ENCODE assay signal across 30 mouse cellular contexts in the genomic region with DNA sequence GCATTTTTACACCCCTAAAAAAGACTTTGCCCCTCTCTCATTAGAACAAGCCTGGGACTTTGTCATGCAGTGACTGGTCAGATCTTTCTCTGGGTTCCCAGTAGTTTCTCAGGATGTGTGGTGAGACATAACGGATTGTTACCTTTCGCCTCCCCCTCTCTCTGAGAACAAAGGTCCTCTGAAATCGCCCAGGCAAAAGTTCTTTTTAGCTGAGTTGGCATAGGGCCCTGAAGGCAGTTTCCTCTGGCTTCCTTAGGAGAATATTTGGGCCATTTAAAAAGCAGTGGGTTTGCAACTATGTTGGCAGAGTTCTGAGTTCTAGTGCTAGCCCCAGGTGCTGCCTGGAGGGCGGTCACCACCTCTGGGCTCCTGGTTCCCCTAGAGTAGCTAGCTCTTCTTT. TPM values are rescaled to one million over a fixed set of nuclear protein-coding genes. Genes with fewer than 3 reads are reported as not detected.
DNase-seq lines count a peak whose midpoint lies in the region; ATAC-seq and TF ChIP-seq lines count a peak whose summit lies in the region.
"Had no signal": no experiment of that assay in that cellular context is flagged by ENCODE, and none has a peak within 500 bp of the region (broad histone marks: within the 10 kb centered on the region; RNA-seq: fewer than 3 reads in every experiment).

No protein-coding gene starts in this region.

- no peak overlapping the region for H3K9ac ChIP-seq in heart, embryonic 16.5 days (ENCODE audit: low read length)
- H3K9ac ChIP-seq: embryonic facial prominence, embryonic 15.5 days; forebrain, embryonic 12.5 days; forebrain, postnatal 0 days; heart, embryonic 12.5 days; hindbrain, embryonic 15.5 days; liver, embryonic 14.5 days; midbrain, embryonic 13.5 days; neural tube, embryonic 13.5 days had no signal

- no peak for TF ChIP-seq CTCF in testis, adult 2 months (IDR thresholded peaks at IDR 0.05; ENCODE audit: control insufficient read depth, insufficient read depth, insufficient replicate concordance, low read depth, low read length)

- H3K4me3 ChIP-seq in heart, embryonic 16.5 days (ENCODE audit: low read length): no peak overlapping the region
- H3K4me3 ChIP-seq in testis, adult 2 months (ENCODE audit: control insufficient read depth, low read depth, low read length): no peak overlapping the region
- no peak overlapping the region for H3K4me3 ChIP-seq in embryonic facial prominence, embryonic 10.5 days
- H3K4me3 ChIP-seq: embryonic facial prominence, embryonic 15.5 days; forebrain, embryonic 12.5 days; heart, embryonic 12.5 days; hindbrain, embryonic 10.5 days; hindbrain, embryonic 15.5 days; midbrain, embryonic 13.5 days; neural tube, embryonic 13.5 days had no signal

- H3K27me3 ChIP-seq in heart, embryonic 16.5 days (ENCODE audit: control insufficient read depth, insufficient read depth, low read length): no peaks in the 10 kb centered on the region
- no peaks in the 10 kb centered on the region; the same call in 1 of the 2 replicates for H3K27me3 ChIP-seq in testis, adult 2 months (ENCODE audit: control insufficient read depth, insufficient read depth, low read length)
- H3K27me3 ChIP-seq in embryonic facial prominence, embryonic 10.5 days (replicated peaks; ENCODE audit: low read depth, poor library complexity, severe bottlenecking): no peaks in the 10 kb centered on the region
- H3K27me3 ChIP-seq: CH12.LX; embryonic facial prominence, embryonic 15.5 days; forebrain, embryonic 12.5 days; heart, embryonic 12.5 days; hindbrain, embryonic 15.5 days; midbrain, embryonic 13.5 days; neural tube, embryonic 13.5 days had no signal

- peak overlapping the region; percentile 22; the same call in 1 of the 2 replicates for H3K27ac ChIP-seq in heart, embryonic 16.5 days (ENCODE audit: low read length)
- peak overlapping the region; percentile 32; the same call in 1 of the 2 replicates for H3K27ac ChIP-seq in testis, adult 2 months (ENCODE audit: control insufficient read depth, insufficient read depth, low read depth, low read length)
- H3K27ac ChIP-seq in embryonic facial prominence, embryonic 10.5 days (replicated peaks): no peak overlapping the region
- H3K27ac ChIP-seq: embryonic facial prominence, embryonic 15.5 days; forebrain, embryonic 12.5 days; hindbrain, embryonic 10.5 days; hindbrain, embryonic 15.5 days; liver, embryonic 14.5 days; macrophage; midbrain, embryonic 13.5 days; neural tube, embryonic 13.5 days had no signal

- no peak for DNase-seq in heart, postnatal 25 days (ENCODE audit: low spot score)
- no peak for DNase-seq in testis, postnatal 14 days (ENCODE audit: low spot score)
- DNase-seq in induced T-regulatory cell, adult 2 months (ENCODE audit: low read depth): peak; percentile 29
- peak; percentile 54 to 55 for DNase-seq in kidney, postnatal 25 days
- no peak for DNase-seq in retina, embryonic 14.5 days (ENCODE audit: low spot score)
- no peak for DNase-seq in embryonic facial prominence, embryonic 10.5 days (ENCODE audit: low spot score)
- DNase-seq: adrenal gland, postnatal 14 days; cerebellum, adult 18-20 months; cerebellum, postnatal 14 days; forebrain, postnatal 0 days; gastrocnemius, postnatal 25 days; heart, postnatal 10 days; layer of hippocampus, postnatal 36 days; liver; lung, adult 2 months; lung, postnatal 10 days; retina, postnatal 1 day; right cerebral cortex, postnatal 14 days had no signal

- 70% methylated on average over 4 of the region's 4 CpGs for WGBS in heart, embryonic 16.5 days
- 77% methylated on average over 4 of the region's 4 CpGs for WGBS in embryonic facial prominence, embryonic 10.5 days

- no peak for TF ChIP-seq POLR2A in testis, adult 2 months (IDR thresholded peaks at IDR 0.05; ENCODE audit: control insufficient read depth, low read depth, low read length)

- H3K4me2 ChIP-seq in heart, embryonic 16.5 days (ENCODE audit: low read depth, low read length): no peak overlapping the region
- H3K4me2 ChIP-seq: embryonic facial prominence, embryonic 15.5 days; forebrain, embryonic 12.5 days; hindbrain, embryonic 15.5 days; midbrain, embryonic 13.5 days; neural tube, embryonic 13.5 days had no signal

- 0 out of 2 replicates have a peak, but pooled peaks cover 2% of the 10 kb centered on the region for H3K36me3 ChIP-seq in heart, embryonic 16.5 days (ENCODE audit: control insufficient read depth, insufficient read depth)
- no peaks in the 10 kb centered on the region for H3K36me3 ChIP-seq in testis, adult 2 months (ENCODE audit: control insufficient read depth, insufficient read depth, low read length)
- peaks cover 11% of the 10 kb centered on the region for H3K36me3 ChIP-seq in embryonic facial prominence, embryonic 10.5 days (replicated peaks)
- H3K36me3 ChIP-seq: embryonic facial prominence, embryonic 15.5 days; heart, embryonic 12.5 days; hindbrain, embryonic 15.5 days; midbrain, embryonic 13.5 days; neural tube, embryonic 13.5 days had no signal

- intact Hi-C loops in heart, postnatal 25 days (cut with DNase I): loop anchor here (10.0 kb wide), 1 partner anchor 276 kb away; no protein-coding TSS in a partner anchor

- peaks cover 33% of the 10 kb centered on the region for H3K4me1 ChIP-seq in heart, embryonic 16.5 days (ENCODE audit: control insufficient read depth, insufficient read depth, low read length)
- H3K4me1 ChIP-seq in testis, adult 2 months (ENCODE audit: control insufficient read depth, insufficient read depth, low read length): peaks cover 13% of the 10 kb centered on the region
- H3K4me1 ChIP-seq in embryonic facial prominence, embryonic 10.5 days: peaks cover 30% of the 10 kb centered on the region

- no peak for ATAC-seq in heart, embryonic 16.5 days (replicated peaks; ENCODE audit: extremely low read depth, insufficient read depth, low FRiP score)
- ATAC-seq: forebrain, postnatal 0 days; midbrain, embryonic 13.5 days had no signal

- H3K9me3 ChIP-seq in heart, embryonic 16.5 days (replicated peaks; ENCODE audit: control insufficient read depth, low read length): no peaks in the 10 kb centered on the region
- no peaks in the 10 kb centered on the region for H3K9me3 ChIP-seq in embryonic facial prominence, embryonic 10.5 days
- H3K9me3 ChIP-seq: embryonic facial prominence, embryonic 15.5 days; forebrain, embryonic 12.5 days; heart, embryonic 12.5 days; hindbrain, embryonic 10.5 days; hindbrain, embryonic 15.5 days; midbrain, embryonic 13.5 days; neural tube, embryonic 13.5 days had no signal

RNA-seq across cellular contexts. Expression of a gene that starts 4.9 kb away (rescaled TPM):
- polyA plus RNA-seq in heart, embryonic 16.5 days (2015; fragmentation: Nextera tagmentation; extraction: Ambion mirVana): 52.1 and 57.2 TPM in 2 replicates
- 100 to 1,000 TPM; 115 to 120 TPM for total RNA-seq in heart, postnatal 25 days (2021)
- 7.3 and 8.2 TPM in 2 replicates for polyA plus RNA-seq in testis, adult 2 months (2012; rRNA removed)
- 64.7 and 65.3 TPM in 2 replicates for polyA plus RNA-seq in embryonic facial prominence, embryonic 10.5 days (2016; fragmentation: Nextera tagmentation; extraction: Ambion mirVana)

Comparison
In these comparisons a context has a peak if more than half of its experiments do, and no peak if none do; other contexts are left out.
1. DNase-seq: peak in induced T-regulatory cell, adult 2 months (single experiment) and kidney, postnatal 25 days (2 of 2); none in heart, postnatal 25 days (single experiment), testis, postnatal 14 days (single experiment), retina, embryonic 14.5 days (single experiment) and embryonic facial prominence, embryonic 10.5 days (single experiment).